Mouse (Mus musculus) cerebellum, postnatal 14 days (tissue): ENCODE results near the gene Nepro.
A peak's percentile ranks its signal among the peaks of the same experiment; 100 is the strongest.

Experiments
- DNase-seq, 2 experiments: peaks; one replicate each; pipeline ENCODE4 v3.0.0; 2021; ENCODE audit warnings: mixed read lengths in 2 of 2

Gene Nepro

GRCm38 (mm10) chr16:44716305-44717140, 7.6 kb upstream of the Nepro start:
- DNase-seq = peak; percentile 75 to 88

- DNase-seq = peak in 1 of 2 experiments; percentile 37
Measured at GRCm38 (mm10) chr16:44717141-44717634, 6.9 kb upstream of the Nepro start.

GRCm38 (mm10) chr16:44717838-44718237, 6.3 kb upstream of the Nepro start:
- DNase-seq = peak; percentile 32 to 47

- DNase-seq = no peak
Measured at GRCm38 (mm10) chr16:44719349-44719748, 4.8 kb upstream of the Nepro start.

GRCm38 (mm10) chr16:44720518-44720917, 3.6 kb upstream of the Nepro start:
- peak; percentile 54 to 58 for DNase-seq

- DNase-seq = no peak
Measured at GRCm38 (mm10) chr16:44722666-44723065, 1.4 kb upstream of the Nepro start.

GRCm38 (mm10) chr16:44724847-44725246, 746 bp downstream of the Nepro start:
- peak in 1 of 2 experiments; percentile 50 for DNase-seq

- peak; percentile 88 for DNase-seq
Measured at GRCm38 (mm10) chr16:44725286-44726223, 1.5 kb downstream of the Nepro start.

- DNase-seq = no peak
Measured at GRCm38 (mm10) chr16:44727525-44727924, 3.4 kb downstream of the Nepro start.

GRCm38 (mm10) chr16:44734059-44734458, 10.0 kb downstream of the Nepro start:
- no peak for DNase-seq

- DNase-seq = no peak
Measured at GRCm38 (mm10) chr16:44735676-44736075, 11.6 kb downstream of the Nepro start.

- DNase-seq = no peak
Measured at GRCm38 (mm10) chr16:44736118-44736517, 12.0 kb downstream of the Nepro start.

- no peak for DNase-seq
Measured at GRCm38 (mm10) chr16:44742753-44743152, 18.7 kb downstream of the Nepro start.

GRCm38 (mm10) chr16:44745471-44745865, 21.4 kb downstream of the Nepro start:
- no peak for DNase-seq

GRCm38 (mm10) chr16:44745866-44746562, 21.9 kb downstream of the Nepro start, which contains the start of gene Gtpbp8:
Gtpbp8 (minus strand) TSS chr16:44746363.
- DNase-seq = peak; percentile 90 to 93

GRCm38 (mm10) chr16:44748007-44748406, 23.9 kb downstream of the Nepro start:
- DNase-seq = no peak

GRCm38 (mm10) chr16:44757700-44758099, 33.6 kb downstream of the Nepro start:
- no peak for DNase-seq

- no peak for DNase-seq
Measured at GRCm38 (mm10) chr16:44761811-44762210, 37.7 kb downstream of the Nepro start.

- no peak for DNase-seq
Measured at GRCm38 (mm10) chr16:44765555-44766319, 41.6 kb downstream of the Nepro start, which contains the start of gene Cd200r1. Cd200r1 (plus strand) TSS chr16:44765736.

GRCm38 (mm10) chr16:44766320-44766892, 42.3 kb downstream of the Nepro start:
- DNase-seq = no peak

- peak in 1 of 2 experiments; percentile 5 for DNase-seq
Measured at GRCm38 (mm10) chr16:44767506-44767905, 43.4 kb downstream of the Nepro start.
